Mouse (Mus musculus): ENCODE results near the gene Sms.
A peak's percentile ranks its signal among the peaks of the same experiment; 100 is the strongest.

The Sms gene

DNA sequence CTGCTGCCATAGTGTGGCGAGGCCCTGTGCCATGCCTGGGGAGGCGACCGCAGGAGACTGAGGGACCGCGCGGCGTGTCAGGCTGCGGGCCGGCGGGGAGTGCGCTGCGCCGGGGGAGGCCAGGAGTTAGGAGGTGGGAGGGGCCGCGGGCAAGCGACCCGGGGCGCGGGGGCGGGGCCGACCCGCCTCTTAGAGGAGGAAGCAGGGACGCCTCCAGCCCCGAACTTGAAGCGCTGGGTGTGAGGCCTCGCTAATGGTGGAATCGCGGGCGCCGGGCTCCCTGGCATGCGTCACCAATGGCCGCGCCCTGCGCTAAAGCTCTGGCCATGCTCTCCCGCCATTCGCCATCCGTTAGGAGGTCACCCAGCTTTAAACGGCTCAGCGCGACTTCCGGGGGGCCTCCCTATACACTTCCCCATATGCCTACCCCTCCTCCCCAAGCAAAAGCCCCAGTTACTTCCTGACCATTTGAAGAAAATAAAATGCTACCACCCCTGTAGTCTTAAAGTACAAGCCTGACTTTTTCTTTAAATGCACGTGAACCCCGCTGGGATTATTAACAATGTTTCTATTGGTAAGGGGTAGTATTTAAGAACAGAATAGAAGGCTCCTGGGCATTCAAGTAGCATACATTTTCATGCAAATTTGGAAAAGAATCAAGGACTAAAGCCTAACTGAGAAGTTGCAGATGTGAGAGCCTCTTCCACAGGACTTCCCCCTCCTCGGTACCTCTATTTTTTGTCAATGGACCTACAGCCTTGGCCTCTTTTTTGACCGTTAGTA is at the start of gene Sms:
TSS of gene Sms (minus strand) at position 344 of the 783 bp plus-strand sequence.
- DNase-seq, result peak; percentile 73

DNA sequence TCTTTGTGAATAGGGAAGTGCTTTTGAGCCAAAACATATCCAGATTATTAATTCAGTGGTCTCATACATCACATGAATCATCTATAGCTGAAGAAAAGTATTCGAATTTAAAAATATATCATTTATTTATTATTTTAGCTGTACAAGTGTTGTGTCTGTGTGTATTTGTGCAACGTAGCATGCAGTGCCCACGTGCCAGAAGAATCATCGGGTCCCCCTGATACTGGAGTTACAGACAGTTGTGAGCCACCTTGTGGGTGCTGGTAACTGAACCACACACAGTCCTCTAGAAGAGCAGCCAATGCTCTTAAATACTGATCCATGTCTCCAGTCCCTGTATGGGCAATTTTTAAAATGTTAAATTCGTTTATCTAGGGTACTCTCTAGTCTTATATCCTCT is 14.3 kb upstream of the Sms start:
- DNase-seq, result no peak

DNA sequence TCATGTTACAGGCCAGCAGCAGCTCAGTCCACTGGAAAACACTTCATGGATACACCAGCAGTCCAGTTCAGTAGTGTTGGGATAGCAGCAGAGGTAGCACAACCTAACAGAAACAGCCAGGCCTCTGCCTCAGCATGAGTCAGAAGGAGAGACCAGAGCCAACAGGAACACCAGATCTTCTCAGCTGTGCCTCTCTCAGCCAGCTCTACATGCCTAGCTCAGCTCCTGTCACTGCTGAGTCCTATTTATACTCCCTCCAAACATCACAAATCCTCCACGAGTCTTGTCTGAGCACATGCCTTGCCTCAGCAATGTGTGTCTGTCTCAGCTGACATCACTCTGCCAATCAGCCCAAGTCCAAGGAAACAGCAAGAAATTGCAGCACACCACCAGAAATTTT is 12.4 kb upstream of the Sms start:
- DNase-seq, result no peak

DNA sequence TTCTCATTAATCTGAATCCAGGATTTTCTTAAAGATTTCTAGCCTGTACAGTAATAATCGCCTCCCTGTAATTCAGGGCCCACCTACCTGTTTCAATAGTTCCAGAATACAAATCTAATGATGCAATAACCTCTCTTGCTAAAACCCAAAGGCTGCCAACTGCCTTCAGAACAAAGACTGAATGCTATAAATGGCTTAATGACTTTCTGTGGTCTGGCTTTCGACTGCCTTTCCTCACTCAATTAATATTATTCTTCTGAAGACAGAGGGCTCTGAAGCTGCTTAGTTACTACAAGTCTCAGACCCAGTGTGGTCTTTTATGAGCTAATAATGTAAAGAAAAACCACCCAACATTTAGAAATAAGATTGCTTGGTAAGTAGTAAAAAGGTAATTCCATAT is 9.8 kb upstream of the Sms start:
- no peak for DNase-seq

DNA sequence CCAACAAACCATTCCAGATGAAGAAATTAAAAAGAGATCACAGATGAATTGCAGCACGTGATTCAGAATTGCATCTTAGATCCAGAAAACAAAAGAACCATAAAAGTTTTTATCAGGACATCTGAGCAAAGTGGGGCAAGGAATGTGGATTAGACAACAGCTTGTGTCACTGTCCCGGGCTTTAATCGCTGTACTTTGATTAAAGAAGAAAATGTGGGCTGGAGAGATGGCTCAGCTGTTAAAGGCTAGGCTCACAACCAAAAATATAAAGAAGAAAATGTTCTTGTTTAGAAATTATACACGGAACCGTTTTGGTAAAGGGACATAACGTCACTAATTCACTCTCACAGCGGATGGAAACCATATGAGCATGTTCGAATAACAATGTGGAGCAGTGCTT is 7.9 kb upstream of the Sms start:
- no peak for DNase-seq

DNA sequence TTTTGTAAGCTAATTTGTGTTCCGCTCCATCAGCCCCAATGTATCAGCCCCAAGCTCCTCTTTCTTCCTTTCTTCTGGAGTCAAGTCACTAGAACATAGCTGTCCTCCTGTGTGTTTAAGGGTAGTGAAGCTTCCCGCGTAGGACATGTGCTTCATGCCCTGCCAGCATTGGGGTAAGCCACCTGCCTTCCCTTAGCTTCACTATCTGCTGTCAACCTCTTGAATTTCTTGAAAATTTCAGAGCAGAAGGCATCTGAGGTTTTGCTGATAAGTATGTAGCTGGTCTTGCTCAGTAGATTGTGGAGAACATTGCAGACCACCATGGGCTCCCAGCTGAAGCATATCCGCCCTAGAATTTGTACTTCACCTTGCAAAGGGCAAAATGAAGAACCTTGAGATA is 1.1 kb upstream of the Sms start:
- DNase-seq, result no peak

DNA sequence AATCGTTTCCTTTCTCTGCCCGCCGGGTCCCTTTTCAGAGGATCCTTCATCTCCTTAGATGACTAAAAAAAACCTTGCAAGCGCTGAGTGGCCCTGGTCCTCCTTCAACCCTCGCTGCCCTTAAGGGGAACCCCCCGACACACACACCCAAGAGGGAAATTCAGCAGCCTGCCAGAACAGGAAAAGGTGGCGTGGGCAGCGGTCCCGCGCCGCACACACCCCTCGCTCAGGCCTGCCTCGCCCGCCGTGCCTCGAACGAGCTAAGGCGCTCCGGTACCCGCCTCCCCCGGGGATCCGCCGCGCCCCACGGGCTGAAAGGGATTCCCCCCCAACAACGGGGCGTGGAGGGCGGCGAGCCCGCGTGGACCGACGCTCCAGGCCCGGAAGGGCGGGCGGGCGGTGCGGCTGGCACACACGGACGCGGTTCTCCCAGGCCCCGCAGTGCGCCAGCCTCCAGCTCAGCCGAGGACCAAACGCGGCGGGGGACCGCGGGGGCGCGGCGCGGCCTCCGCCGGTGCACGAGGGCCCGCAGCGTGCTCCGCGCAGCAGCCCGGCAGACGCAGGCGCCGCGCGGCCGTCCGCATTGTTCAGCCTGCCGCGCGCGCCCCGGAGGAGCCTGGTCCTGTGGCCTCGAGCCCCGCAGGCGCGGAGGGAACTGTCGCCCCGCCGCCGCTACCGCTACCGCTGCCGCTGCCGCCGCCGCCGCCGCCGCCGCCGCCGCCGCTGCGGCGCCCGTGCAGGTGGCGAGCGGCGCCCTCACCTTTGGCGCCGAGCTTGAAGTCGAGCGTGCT is 747 bp downstream of the Sms start:
- DNase-seq, result peak; percentile 38

DNA sequence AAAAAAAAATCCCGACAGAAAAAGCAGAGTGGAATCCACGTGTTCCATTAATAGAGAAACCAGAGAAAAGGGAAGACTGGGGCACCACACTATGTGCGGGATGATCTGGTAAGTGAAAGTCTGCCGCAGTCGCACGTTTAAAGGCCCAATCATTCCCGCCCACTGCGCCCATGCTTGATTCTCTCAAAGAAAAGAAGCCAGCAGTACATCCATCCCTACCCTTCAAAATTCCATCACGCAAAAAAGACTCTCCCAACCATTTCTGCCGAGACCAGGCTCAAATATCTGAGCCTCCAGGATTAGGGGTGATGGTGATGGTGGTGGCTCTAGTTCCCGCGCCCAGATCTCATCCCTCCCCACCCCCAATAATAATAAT is 1.3 kb downstream of the Sms start:
- no peak for DNase-seq

DNA sequence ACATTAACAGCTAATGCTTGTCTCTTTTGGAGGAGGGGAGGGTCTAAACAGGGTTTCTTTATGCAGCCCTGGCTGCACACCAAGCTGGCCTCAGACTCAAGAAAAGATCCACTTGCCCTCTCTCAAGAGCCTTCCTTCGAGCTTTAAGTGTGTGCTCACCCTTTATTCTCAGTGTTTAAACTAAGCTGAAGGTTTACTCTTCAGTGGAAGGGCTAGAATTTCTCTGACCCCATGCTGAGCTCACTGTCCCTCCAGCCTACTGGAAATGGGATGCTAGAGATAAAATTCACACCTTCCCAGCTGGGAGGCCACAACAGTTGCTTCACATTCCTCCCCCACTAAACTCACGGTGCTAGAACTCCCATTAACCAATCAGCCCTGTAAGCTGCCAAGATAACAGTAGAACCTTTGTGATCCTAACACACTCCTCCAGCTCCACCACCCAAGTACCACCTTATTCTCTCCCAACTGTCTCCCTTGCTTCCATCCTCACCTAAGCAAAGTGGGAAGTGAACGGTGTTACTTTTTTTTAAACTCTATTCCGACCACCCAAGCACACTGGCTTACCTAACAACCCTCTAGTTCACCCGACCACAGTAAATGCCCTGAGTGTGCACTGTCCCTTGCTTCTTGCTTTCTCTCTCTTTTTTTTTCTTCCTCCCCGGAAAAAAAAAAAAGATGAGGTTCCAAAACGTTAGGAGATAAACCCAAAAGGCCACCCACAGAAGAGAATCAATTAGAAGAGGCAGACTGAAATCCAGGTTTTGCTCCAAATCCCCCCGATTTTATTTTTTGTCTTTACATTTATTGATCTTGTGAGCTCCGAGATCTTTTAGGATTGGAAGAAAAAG is 2.0 kb downstream of the Sms start:
- DNase-seq, result no peak

DNA sequence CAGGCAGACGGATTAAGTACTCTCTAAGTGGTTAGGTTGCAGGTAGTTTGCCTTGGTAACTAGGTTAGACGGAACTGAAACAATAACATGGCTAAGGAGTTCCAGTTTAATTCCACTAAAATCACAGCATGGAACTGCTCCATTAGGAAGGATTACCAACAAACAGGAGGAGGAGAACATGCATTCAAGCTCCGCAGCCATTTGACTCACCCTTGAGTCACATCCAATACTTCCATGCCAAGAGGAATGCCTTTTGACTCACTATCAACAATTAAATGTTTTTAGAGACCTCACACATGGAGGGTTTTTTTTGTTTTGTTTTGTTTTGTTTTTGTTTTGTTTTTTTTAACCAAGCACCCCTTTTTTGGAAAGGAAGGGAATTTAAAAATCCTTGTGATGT is 3.3 kb downstream of the Sms start:
- DNase-seq, result no peak

DNA sequence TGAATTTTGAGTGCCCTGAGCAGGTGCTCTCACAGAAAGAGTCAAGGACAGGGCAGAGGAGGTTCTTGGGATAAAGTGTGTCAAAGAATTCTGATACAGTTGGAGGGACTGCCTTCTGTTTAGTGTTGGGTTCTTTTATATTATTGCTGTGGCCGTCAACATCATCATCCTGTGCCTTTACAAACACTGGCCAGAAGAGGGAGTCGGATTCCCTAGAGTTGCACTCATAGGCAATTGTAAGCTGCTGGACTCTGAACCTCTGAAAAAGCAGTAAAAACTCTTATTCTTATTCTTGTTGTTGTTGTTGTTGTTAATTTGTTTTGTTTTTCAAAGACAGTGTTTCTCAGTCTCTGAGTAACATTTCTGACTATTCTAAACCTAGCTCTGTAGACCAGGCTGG is 5.3 kb downstream of the Sms start:
- DNase-seq, result peak; percentile 22

DNA sequence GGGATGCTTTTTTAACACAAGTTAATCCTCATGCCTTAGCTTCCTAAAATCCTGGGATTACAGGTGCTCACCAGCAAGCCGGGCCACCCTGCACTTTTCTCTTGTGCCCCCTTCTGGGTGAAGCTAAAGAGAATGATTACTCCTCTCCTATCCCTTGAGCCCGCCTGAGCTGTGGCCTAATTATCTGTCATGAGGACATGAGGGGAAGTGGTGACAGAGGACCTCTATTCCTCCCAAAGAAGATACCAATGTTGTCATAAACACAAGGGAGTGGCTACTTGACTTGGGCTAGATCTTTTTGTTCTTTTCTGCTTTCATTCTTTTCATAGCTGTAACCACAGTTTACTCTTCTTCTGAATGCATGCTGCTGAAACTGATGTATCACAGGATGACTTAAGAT is 9.2 kb downstream of the Sms start:
- no peak for DNase-seq

DNA sequence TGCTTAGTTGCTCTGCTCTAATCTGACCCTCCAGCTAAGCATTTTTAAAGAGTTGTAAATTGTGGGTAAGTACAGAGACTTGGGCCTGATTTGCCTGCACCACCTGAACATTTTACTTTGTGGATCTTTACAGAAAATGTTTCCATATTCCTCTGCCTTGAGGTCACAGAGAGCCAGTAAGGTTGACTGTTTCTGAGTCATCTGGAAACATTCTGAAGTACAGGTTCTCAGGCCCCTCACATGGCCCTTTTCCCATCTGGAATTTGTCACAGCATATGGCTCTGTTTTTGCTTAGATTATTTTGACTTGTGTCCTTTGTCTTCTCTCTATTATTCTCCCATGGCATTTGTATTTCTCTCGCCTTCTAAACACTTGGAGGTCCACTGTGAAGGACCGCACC is 10.2 kb downstream of the Sms start:
- no peak for DNase-seq

DNA sequence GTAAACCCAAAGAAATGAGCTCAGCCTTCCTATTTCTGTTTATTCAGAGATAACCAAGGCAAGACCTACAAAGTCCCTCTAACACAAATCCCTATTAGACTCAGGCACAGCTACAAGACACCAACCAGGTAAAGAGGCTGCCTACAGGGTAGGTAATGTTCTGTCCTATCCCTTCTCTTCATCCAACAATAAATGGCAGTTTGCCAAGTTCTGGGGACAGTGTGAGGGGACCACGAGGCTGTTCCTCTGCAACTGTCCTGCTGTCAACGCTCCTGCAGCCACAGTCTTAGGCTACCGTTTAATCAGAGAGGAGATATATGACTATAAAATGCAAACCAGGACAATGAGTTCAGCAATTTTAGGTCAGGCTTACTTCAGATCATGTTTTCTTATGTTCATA is 14.8 kb downstream of the Sms start:
- no peak for DNase-seq

DNA sequence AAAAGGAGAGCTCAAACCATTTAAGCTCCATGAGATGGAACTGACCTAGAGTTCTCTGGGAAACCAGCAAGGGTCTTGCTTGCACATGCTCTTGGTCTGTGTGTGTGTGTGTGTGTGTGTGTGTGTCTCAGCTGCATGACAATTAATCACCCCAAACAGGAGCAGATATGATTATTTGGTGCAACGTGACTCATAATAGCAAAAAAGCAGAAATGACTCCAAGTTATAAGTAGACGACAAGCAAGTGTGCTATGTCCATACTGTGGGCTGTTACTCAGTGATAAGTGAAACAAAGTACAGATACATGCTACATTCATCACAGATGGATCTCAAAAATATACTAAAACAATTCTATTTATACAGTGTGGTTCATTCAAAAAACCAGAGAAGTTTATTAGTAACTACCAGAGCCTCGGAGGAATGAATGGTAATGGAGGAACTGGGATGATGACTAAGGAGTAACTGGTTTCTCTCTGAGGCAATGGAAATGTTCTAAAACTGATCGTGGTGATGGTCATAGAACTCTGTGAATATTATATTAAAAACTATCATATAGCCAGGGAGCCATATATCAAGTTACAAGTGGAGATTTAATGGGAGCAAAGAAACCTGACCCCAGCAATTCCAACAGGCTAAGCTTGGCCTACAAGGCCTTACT is 15.8 kb downstream of the Sms start:
- no peak for DNase-seq

DNA sequence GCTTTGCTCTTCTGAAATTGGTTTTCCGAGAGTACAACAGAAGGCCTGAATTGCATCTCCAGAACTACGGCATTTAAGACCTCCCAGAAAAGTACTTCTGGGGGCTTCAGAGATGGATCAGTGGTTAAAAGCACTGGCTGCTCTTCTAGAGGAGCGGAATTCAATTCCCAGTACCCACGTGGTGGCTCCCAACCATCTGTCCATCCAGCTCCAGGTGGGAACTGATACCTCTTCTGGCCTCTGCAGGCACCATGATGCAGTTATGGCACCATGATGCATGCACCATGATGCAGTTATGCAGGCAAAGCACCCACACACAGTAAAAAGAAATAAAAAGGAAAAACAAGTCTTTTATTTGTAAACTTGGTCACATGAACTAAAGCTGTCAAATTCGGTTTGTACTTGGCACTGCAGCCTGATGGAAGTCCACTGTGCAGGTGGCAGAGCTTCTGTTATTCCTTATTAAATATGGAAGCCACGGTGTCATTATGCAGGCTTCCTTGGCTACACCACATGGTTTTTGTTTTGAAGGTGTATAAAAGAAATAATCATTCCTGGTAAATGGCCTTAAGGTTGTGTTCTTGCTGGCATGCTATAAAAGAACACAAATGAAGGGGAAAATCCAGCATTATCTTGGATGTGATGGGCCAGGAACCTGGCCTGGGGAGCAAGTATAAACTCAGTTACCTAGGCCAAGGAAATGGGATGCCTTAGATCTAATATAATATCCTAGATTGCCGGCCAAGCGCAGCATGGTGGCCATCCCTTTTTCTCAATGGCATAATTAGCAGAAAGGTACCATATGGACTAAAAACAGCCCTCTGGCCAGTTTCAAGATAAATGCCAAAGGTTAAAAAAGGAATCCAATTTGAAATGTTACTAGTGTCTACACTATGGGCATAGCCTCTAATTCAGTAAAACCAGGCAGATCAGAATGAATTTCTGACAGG is 20.1 kb downstream of the Sms start:
- DNase-seq, result no peak

DNA sequence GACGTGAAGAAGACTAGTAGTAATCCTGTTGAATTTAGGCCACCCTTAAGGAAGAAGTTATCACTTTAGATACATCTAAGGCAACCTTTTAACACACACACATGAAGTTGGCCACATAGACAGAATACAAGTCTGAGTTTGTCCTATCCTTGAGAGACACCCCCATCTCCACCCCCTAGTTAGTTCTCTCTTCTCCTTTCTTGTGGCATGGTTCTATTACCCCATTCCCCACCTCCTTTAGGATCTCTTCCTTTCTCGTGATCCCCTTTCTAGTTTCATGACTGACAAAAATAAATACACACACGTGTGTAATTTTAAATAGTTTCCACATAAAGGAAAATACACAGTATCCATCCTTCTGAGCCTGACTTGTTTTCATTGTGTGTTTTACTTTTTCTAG is 23.3 kb downstream of the Sms start:
- DNase-seq, result no peak

DNA sequence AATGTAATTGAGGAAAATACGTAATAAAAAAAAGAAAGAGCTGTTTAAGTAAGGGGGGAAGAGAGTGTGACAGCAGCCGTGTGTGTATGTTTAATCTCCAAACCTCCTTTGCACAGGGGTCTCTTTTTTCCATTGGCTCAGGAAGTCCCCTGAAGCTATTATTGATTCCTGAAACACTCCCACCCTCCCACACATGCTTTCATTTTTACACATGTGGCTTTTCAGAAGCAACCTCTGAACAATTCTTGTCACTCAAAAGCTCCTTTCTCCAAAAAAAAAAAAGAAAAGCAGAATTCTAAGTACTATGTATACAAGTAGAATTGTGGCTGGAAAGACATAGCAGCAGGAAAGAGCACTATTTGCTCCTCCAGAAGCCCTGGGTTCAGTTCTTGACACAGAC is 24.0 kb downstream of the Sms start:
- DNase-seq, result no peak

DNA sequence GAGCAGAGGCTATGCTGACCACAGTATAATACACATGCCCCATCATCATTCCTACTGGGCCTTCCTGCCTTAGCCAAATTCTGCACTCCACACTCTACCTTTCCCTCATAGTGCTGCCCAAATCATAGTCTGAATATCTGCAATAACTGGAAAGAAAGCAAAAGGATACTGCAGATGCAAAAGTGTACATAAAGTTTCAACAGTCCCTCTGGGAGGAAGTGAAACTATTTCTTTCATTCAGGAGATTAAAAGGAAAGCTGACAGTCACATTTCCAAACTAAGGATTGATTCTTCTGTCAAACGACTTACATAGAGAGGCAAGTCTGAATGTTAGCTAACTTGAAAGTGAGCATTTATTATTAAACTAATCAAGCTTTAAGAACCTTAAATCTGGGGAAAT is 26.1 kb downstream of the Sms start:
- DNase-seq, result no peak

DNA sequence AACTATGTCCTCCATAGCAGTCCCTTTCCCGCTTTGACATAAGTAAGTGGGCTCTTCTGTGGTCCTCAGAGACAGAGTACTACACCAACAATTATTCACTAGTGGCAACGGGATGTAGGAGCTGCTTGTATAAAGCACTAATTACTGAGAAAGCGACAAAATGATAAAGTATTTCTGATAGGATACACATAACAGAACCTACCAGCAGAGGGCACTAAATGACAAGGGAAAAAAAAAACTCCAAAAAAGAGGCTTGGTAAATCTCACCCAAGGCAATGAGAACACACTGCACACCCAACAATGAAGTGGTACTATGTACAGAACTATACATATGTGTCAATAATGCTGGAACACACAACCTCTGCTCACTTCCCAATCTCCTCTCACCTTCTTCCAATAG is 29.4 kb downstream of the Sms start:
- no peak for DNase-seq

DNA sequence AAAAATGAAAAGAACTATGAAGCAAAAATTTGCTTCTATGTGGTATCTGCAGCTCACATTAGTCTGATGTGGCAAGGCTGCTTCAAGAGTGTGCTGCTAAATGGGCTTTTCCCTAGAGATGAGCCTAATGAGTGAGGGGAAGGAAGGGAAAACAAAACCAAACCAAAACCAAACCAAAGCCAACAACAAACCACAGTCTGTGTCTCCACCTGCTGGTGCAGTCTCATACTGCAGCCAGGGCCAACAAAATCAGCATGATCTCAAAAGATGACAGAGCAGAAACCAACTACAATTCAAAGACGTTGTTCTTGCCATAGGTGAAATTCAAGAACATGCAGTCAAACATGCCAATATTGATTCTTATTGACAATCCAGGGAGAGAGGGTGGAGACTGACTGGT is 37.7 kb downstream of the Sms start:
- DNase-seq, result peak; percentile 54

DNA sequence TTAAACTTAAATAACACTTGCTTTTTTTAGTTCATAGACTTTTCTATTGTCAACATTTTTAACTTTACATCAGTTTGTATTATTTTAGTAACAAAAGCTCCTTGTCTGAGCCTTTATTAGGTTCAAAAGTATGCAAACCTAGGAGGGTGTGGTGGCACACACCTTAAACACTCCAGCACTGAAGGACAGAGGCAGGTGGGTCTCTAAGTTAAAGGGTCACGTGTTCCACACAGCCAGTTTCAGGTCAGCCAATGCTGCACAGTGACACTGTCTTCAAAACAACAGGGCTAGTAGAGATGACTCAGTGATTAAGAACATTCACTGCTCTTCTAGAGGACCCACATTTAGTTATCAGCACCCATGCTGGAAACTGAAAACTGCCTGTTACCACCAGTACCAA is 43.1 kb downstream of the Sms start:
- DNase-seq, result no peak
